Mouse (Mus musculus) liver, adult 10 weeks (tissue): Measurements from ENCODE around the gene Neb. TPM values are rescaled to one million over a fixed set of nuclear protein-coding genes. Genes with fewer than 3 reads are reported as not detected.

Experiments used
- polyA plus RNA-seq: library from polyadenylated mRNA; stranded (reverse); fragments of 350-450 nt; fragmentation: Illumina TruSeq; extraction: RNeasy Lipid Tissue Mini Kit (QIAGEN cat#74804); gene quantifications from one replicate; pipeline ENCODE4 v1.2.3, GENCODE M21; 2014; ENCODE audit warnings: low read depth, low replicate concordance

Gene Neb
- polyA plus RNA-seq, result 14.8 TPM

DNA sequence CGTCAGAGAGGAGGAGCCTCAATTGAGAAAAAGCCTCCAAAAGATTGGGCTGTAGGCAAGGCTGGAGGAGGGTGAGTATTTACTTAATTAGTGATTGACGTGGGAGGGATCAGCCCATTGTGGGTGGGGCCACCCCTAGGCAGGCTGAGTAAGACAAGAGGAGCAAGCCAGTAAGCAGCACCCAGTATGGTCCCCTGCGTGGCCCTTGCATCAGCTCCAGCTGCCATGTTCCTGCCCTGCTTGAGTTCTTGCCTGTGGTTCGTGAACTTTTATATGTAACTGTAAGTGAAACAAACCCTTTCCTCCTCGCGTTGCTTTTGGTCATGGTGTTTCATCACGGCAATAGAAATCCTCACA, at the start of gene Neb:
Gene Neb (minus strand): TSS at position 27 of the 357 bp plus-strand sequence.

GRCm38 (mm10) chr2:52424747-52425522, 46.7 kb upstream of the Neb start, which contains the start of gene Arl5a:
Gene Arl5a (minus strand): TSS chr2:52424901.

Other genes starting within 250 kb of the Neb start
- gene Arl5a, start 46.4 kb upstream of the Neb start, polyA plus RNA-seq, result 155 TPM